Mouse (Mus musculus) ES-E14 (cell line): ENCODE measurements around the gene Ccn5.

ENCODE experiments used
- CHD2 ChIP-seq: IDR thresholded peaks from 2 replicates; pipeline ENCODE4 v1.6.1; 2014; ENCODE audit warnings: mild to moderate bottlenecking, low read depth, low read length, inconsistent platforms
- HCFC1 ChIP-seq: IDR thresholded peaks from 2 replicates; pipeline ENCODE4 v1.6.1; 2012; ENCODE audit warnings: low read length, inconsistent platforms, borderline replicate concordance; ENCODE audit not compliant: insufficient read depth
- MAFK ChIP-seq: IDR thresholded peaks from 2 replicates; pipeline ENCODE4 v1.6.1; 2014; ENCODE audit warnings: mild to moderate bottlenecking, low read depth, low read length, inconsistent platforms; ENCODE audit not compliant: insufficient read depth
- ZC3H11A ChIP-seq: IDR thresholded peaks from 2 replicates; pipeline ENCODE4 v1.6.1; 2012; ENCODE audit warnings: low read depth, mild to moderate bottlenecking, inconsistent platforms, low read length, borderline replicate concordance
- ZNF384 ChIP-seq: IDR thresholded peaks from 2 replicates; pipeline ENCODE4 v1.6.1; 2012; ENCODE audit warnings: low read depth, low read length, inconsistent platforms

- TF ChIP-seq CHD2, result no peak
- TF ChIP-seq MAFK, result no peak
- no peak for TF ChIP-seq ZNF384
- no peak for TF ChIP-seq ZC3H11A
- TF ChIP-seq HCFC1, result no peak
These were observed 5.2 kb downstream of the Ccn5 start for GRCm38 (mm10) chr2:163825861-163826260.
